Mouse (Mus musculus) erythroblast, embryonic 14.5 days (primary cell): ENCODE measurements around the gene Cacna1d.

Experiments
- GATA1 ChIP-seq: IDR thresholded peaks from 2 replicates; pipeline ENCODE4 v1.6.1; 2012; ENCODE audit warnings: low read length, inconsistent platforms, mixed read lengths
- TAL1 ChIP-seq: IDR thresholded peaks from 3 replicates; pipeline ENCODE4 v1.6.1; 2012; ENCODE audit warnings: low read length, inconsistent platforms, mixed read lengths

- no peak for TF ChIP-seq GATA1
- no peak for TF ChIP-seq TAL1
Measured at GRCm38 (mm10) chr14:30360478-30360877, 130.8 kb downstream of the Cacna1d start.
